Mouse (Mus musculus) c-Kit-positive CD71-negative TER-119-negative erythroid progenitor cells, embryonic 14.5 days (primary cell): ENCODE measurements at regions not wholly inside any gene's neighbourhood (a gene's known extent, or its start where the extent isn't known, plus 50 kb on each side); places are given as distances from the start of the nearest gene placed in this dataset.

Source experiments
- DNase-seq: peaks from one replicate; pipeline ENCODE4 v3.0.0-alpha.2; 2013; ENCODE audit warnings: low read depth

DNA sequence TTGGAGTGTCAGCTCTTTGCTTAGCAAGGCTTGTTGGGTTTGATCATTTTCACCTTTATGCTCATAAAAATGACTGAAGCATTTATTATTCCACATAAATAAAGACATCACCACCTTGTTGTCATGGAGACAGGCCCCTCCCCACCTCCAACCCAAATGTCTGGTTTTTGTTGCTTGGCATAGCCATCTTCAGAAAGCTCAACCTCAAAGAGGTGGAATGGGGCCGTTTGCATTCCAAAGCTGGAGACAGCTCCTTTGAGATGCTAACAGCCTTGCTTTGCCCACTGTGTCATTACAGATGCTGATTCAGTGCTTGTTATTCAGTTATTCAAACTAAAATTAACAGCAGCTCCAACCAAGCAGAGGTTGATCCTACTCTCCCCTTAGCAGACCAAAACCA lies 51.9 kb upstream of the Lgalsl start:
- no peak for DNase-seq

DNA sequence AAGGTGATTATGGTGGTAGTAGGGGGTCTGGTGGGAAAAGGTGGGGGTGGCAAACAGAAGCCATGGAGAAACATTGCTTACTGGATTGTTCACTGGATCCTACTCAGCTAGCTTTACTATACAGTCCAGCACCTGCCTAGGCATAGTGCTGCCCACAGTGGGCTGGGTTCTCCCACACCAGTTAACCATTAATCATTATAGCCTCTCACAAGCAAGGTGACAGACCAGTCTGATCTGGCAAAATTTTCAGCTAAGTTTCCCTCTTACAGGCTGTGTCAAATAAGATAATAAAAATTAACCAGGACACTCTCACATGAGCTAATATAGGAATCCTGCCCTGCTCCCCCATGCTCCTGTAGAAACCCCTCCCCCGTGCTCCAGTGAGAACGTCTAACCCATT lies 53.1 kb upstream of the Lgalsl start:
- no peak for DNase-seq

DNA sequence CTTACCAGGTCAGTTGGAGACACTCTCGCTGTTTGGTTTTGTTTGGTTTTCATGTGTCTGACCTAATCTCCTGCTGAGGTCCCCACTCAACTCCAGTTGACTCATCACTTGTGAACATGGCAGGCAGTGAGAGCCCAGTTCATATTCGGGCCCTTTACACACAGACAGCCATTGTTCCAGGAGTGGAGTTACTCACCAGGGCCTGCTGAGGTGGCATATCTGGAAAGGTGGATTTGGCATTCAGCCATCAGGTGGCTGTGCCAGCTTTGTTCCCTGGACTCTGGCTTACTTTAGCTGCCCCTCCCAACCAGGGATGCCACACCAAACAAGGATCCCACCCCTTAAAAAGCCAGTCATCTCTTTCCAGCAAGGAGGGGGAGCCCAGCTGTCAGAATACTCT lies 56.2 kb upstream of the Lgalsl start:
- DNase-seq, result no peak

DNA sequence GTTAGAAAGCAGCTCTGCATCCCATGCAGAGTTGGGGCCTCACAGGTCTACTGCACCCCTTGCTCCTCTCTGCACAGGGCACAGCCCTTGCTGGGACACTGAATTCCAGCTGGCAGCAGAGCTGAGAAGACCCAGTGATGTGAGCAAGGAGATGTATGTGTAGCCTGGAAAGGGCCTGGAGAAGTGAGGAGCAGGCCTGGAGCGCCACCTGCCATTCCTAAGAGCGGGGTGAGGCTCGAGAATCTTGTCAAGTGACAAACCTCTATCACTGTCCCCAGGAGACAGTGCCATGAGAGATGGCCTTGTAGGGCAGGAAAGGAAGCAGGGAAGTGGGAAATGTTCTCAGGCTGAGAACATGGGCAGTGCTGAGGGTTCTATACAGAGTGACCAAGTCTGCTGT lies 59.6 kb upstream of the Lgalsl start:
- no peak for DNase-seq

DNA sequence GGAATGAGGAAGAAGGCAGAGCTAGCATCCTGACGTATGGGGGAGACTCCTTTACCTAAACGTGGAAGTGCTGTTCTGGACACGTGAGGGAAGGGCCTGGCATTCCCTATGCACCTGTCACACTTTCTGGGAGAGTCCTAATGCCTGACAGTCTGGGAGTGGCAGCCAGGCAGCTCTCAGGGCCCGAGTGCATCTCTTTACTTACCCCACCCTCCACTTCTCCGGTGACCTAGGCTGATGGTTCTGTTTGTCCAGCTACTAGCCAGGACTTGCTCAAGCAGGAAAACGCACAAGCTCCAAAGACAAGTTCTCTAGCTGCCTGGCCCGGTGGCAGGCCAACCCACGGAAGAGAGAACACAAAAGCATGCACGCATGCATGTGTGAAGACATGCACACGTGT lies 60.9 kb upstream of the Lgalsl start:
- no peak for DNase-seq

DNA sequence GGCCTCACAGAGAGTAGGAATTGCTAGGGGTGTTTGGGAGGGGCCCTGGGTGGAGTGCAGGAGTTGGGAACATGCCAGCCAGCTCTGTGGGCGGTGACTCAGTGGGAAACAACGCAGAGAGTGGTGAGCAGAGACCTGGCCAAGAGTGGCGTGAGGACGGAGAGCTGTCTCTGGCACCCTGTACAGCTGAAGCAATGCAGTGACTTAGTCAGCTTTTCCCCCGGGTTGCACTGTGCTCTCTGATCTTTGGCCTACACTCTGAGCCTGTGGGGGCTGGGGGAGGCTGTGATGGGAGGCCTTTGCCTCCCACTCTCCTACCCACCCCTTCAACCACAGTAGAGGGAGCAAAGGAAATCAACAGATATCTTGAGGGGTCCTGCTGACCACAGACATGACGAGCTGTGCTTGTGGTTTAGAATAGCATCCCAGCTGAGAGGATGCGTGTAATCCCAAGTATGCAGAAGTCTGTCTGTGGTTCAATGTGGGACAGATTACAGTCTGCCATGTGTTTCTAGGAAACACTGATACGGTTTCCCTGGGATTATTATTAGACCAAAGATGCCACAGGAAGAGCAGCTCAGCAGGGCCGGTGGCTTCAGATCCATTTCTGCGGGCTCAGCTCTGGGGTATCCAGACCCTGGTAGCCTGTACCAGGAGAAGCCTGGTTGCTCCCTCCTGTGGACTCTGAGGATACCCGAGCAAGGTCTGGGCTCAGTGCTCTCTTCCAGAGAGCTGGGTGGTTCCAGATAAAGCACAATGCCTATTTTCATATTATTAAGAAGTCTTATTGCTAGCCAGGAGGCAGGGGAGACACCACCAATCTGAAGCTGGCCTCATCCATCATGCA lies 65.6 kb upstream of the Lgalsl start:
- DNase-seq, result no peak

DNA sequence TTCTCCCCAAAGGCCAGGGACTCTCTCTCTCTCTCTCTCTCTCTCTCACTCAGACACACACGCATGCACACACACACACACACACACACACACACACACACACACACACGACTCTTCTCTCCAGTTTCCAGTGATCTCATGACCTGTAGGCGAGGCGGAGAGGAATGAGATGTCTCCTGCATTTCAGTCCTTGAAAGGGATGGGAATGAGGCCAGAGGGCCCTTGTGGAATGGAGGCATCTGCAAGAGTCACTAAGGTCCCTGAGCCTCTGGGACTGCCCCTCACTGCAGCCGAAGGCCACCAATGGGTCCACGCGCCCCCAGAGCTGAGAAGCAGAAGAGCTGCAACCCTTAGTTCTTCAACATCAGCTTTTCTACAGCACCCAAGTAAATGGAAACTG lies 66.6 kb upstream of the Lgalsl start:
- DNase-seq, result no peak

DNA sequence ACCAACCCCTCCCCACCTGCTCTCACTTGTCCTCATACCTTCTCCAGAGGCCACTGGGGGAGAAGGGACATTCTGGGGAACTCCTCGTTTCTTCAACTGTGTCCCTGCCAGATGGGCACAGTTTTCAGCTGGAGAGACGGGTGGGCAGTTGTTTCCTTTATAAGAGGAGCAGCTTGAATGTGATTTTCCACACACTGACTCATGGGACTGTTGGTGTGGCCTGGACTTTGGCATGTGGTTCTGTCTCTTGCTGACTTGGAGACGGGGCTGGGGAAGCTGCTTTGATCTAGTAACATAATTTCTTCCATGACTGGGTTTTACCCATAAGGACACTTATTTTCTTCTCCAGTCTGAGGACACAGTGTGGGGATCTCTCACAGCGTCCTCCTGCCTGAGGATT lies 67.7 kb upstream of the Lgalsl start:
- DNase-seq, result no peak

DNA sequence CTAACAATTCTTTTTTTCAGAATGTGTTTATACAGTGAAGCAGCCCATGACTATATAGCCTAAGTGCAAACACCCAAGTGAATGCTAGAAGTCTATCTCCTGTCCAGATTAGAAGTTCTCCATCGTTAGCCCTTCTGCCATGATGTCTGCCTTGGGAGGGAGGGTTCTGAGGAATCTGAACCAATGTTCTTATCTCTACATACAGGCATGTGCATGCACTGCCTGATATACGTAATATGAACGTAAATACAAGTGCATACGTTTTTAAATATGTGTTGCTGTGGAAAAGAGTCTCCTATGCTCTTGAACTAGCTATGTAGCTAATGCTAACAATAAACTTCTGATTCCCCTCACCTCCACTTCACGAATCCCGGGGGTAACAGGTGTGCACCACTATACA lies 68.9 kb upstream of the Lgalsl start:
- no peak for DNase-seq

DNA sequence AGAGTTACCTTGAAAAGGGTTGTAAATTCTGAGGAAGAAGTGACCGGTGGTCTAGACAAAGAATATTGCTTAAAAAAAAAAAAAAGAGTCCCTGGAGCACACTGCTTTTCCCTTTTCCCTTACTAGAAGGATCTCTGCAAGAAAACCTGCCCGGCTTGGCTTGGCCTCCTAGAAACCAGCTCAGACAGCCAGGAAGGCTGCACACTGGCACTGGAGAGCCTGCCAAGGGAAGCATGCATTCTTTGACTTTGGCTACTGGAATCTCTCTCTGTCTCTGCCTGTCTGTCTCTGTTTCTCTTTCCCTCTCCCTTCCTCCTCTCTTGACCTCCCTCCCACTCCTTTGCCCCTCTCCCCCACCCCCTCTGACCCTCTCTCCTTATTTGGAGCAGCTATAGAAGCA lies 71.1 kb upstream of the Lgalsl start:
- DNase-seq, result no peak

DNA sequence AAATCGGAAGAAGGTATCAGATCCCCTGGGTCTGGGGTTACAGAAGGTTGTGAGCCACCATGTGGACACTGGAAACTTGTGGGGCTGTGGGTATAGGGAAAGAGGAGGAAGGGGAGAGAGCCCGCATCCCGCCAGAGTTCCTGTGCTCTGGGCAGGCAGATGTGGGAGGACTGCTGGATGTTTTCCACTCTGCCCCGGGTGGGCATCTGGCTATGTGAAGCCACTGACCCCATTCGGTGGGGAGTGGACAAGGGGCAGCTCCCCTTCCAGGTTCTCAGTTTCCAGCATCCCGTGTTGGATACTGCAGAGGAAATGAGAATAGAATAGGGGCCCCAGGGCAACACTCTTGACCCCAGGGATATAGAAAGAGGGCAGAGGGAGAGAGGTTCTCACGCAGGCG lies 72.1 kb upstream of the Lgalsl start:
- no peak for DNase-seq

DNA sequence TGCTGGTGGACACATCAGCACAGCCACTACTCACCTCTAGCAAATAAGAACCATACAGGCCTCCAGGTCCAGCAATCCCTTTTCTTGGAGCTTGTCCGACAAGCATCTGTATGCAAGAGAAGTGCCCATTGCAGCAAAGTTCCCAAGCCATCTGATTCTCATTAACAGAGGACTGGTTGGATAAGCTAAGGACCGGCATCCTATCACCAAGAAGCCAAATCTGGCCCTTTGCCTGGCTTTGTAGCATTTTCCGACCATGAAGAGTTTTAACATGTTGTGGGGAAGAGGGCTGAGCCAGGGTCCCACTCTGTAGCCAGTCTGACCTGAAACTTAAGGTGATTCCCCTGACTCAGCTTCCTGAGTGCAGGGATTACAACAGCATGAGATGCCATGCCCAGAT lies 77.1 kb upstream of the Lgalsl start:
- no peak for DNase-seq

DNA sequence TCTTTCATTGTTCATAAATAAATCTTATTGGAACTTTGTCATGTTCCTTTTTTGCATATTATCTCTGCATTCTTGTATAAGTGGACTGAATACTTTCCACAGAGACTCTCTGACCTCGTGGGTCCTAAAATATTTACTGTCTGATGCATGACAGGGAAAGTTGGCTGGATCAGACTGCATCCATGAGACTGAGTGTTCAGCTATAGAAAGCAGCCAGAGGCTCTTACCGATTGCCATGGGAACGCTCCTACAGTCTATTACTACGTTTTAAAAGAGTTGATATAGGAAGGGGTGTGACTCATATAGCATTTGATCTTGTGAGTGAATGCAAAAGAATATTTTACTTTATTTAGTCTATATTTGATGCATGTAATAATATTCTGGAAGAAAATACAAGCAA lies 77.6 kb upstream of the Lgalsl start:
- no peak for DNase-seq

DNA sequence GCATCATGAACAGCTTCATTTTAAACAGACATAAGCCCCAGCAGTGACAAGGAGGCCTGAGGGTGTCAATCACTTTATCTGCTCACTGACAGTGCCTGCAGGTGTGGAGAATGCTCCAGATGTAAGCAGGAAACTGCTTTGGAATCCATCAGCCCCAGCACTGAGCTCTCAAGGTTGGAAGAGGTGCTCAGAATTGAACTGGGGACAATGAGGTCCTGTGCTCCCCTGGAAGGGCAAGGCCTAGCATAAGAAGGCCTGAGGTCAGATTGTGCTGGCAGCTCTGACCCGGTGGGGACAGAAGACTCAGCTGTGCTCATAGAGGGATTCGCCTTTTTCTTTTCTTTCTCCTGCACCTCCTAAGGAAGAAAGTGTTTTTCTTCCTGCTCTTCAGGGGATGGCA lies 82.2 kb upstream of the Lgalsl start:
- DNase-seq, result no peak

DNA sequence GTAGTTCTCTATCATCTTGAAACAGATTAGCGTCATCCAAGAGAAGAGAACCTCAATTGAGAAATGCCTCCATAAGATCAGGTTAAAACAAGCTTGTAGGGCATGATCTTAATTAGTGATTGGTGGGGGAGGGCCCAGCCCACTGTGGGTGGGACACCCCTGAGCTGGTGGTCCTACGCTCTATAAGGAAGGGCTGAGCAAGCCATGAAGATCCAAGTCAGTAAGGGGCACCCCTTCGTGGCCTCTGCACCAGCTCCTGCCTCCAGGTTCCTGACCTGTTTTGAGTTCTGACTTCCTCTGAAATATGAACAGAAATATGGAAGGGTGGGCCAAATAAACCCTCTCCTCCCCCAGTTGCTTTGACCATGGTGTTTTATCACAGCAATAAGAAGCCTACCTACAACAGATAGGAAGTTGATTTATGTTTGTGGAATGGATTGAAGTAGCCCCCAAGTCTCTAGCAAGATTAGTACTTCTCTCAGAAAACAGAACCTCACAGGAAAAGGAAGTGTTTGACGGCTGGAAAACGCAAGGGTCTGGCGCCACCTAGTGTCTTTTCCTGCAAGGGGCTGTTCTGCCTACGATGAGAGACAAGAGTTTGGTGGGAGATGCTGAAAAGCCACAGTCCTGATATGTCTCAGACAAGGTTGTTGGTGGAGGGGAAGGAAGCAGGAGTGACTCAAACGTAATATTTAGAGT lies 82.9 kb upstream of the Lgalsl start:
- DNase-seq, result peak; percentile 89

DNA sequence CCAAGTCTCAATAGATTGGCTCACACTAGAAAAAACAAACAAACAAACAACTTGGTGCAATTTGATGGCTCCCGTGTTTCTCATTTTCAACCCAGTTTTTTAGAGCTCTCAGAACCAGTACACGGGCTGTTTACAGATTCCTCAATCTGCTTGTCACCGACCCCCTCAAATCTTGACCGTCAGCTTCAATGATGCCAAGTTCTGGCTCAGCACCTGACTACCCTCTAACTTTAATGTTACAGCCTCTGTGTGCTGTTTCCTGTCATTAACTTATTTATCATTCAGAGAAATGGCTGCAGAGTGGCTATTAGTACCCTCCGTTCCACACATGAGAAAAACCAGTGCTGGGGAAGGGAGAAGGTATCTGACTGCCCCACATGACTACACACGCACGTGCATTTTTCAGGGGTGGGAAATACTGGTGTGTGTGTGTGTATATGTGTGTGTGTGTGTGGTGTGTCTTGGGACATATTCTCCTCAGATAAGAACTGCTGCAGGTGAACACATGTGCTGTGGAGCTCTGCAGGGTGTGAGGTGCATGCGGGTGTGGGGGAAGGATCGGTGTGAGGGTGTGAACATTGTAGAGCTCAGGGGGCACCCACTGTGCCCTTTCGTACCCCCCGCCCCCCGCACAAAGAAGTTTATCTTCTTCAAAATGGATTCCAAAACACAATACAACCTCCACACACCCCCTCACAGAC lies 83.6 kb upstream of the Lgalsl start:
- DNase-seq, result no peak

DNA sequence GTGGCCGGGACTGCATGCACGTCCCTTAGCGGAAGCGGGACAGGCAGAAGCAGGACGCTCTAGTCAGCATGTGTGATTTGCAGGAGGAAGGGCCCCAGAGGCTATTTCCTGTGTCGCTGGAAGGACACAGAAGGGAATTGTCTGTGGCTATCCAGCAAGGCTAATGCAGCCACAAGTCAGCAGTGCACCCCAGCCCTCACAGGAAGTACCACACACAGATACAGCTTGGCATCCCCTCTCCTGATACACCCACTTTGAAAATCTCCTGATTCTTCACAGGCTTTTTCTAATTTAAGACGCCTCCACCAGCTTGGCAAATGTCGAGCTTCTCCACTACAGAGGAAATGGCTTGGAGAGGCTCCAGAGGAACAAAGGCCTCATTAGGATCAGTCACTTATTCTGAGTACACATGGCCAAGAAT lies 84.3 kb upstream of the Lgalsl start:
- DNase-seq, result no peak

DNA sequence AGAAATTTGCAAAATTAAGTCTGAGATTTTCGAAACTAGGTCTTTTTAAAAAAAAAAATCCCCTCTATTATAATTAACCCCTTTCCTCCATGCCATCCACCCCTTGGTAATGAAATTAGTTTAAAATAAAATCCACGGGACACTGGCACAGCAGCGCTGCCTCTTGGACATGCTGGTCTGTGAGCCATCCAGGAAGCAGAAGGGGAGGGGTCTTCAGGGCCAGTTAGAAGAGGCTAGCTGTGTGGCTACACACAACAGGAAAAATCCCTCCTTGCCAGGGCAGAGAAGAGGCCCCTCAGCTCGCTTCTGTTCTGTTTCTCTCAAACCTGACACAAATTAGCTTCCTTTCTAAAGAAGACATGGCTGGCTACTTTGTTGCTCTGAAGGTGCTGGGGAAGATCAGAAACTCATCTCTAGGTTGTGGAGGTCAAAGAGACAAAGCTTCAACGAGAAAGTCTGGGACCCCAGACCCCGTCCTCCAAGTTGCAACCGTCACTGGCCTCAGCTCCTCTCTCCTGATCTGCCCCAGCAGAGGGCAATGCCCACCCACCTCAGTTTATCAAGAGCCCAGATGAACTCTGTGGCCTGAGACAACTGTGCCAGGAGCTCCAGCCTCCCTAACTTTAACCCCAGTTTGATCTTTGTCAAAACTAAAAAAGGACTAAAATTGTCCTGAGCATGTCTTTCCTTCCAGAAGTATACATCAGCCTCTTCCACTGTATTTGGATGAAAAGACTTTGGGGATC lies 85.0 kb upstream of the Lgalsl start:
- no peak for DNase-seq

DNA sequence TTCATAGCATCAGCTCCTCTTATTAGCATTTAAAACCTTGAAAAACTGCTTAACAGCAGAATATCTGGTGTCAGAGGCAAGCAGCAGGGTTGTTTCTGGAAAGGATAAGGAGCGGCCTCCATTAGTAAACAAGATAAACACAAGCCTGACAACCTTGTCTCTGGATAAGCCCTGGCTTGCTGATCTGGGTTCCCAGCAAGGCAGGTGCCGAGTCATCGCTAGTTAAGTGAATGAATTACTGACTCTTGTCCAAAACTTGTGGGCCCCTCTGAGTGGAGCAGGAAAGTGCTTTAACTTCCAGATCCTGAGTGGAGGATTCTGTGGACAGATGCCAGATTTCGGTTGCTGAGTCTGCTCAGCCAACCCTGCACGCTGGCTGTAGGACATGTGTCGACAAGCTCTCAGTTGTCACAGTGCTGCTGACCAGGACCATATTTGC lies 85.6 kb upstream of the Lgalsl start:
- DNase-seq, result no peak

DNA sequence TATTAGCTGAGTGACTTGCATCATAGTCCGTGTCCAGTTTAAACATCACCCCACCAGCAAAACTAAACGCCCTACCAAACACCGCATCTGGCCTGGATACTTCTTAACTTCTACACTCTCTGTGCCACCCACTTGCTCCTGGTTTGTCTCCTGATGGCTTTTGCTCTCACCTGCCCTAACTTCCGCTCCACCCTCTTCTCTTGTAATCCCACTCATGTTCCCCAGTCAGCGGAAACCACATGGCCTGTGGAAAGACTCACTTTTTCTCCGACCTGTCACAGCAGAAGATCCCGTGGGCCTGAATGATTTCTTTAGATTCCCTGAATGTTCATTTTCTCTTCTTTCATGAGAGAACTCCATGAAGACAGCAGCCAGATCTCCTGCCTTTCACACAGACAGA lies 86.1 kb upstream of the Lgalsl start:
- DNase-seq, result no peak

DNA sequence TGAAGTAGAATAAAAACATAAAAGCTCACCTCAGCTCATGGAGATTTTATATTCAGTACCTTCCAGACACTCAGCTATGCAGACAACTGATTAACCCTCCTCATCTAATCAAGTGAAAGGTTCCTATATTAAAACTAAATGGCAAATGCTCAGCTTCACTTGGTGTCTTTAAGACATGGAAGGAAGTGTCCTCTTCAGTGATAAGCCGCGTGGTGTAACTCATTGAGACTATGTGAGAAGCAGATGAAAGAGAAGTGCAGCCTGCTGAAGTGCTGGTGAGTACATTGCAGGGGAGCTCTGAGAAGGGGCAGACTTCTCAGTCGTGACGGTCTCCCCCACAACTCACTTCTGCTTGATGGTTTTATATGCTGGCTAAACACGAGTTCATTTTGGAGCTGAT lies 86.6 kb upstream of the Lgalsl start:
- DNase-seq, result no peak

DNA sequence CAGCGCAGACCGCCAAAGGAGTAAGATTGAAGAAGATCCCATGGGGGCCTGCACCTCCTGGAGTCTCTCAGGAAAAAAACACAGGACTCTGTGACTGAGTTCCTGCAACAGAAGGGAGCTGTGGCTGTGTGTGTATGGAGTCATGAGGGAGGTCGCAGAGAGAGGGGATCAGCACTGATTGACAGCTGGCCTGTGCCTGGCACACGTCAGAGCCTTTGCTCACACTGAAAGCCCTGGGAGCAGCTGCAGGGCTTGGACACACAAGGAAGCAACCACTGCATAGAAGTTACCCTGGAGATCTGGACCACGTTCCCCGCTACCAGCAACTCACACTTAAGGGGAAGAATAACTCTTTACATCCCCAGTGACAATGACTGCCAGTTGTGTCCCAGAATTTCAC lies 92.3 kb upstream of the Lgalsl start:
- no peak for DNase-seq
